Comparison of ENCODE assay signal across 12 mouse cellular contexts in genomic region chr13:54596107-54596690, GRCm38 (mm10). TPM values are rescaled to one million over a fixed set of nuclear protein-coding genes. Genes with fewer than 3 reads are reported as not detected.
DNase-seq lines count a peak whose midpoint lies in the region; ATAC-seq and TF ChIP-seq lines count a peak whose summit lies in the region.
"Had no signal": no experiment of that assay in that cellular context is flagged by ENCODE, and none has a peak within 500 bp of the region (broad histone marks: within the 10 kb centered on the region; RNA-seq: fewer than 3 reads in every experiment).

No protein-coding gene starts in this region.

- DNase-seq in kidney, postnatal 36 days, result peak; percentile 31 to 53
- DNase-seq in kidney, postnatal 10 days, result no peak
- DNase-seq in brain, embryonic 14.5 days (ENCODE audit: low read depth), result peak; percentile 23
- no peak for DNase-seq in thymus, postnatal 14 days
- no peak for DNase-seq in adrenal gland, adult 8-10 months
- DNase-seq: adrenal gland, postnatal 14 days; thymus, adult 2 months had no signal

- H3K4me1 ChIP-seq in heart, embryonic 14.5 days (ENCODE audit: control insufficient read depth in 2 of 2, insufficient read depth in 2 of 2, low read length in 2 of 2), result peaks cover 24 to 34% of the 10 kb centered on the region in 2 experiments
- H3K4me1 ChIP-seq in small intestine, adult 2 months (ENCODE audit: control insufficient read depth, insufficient read depth, insufficient read length, low read length), result peaks cover 17% of the 10 kb centered on the region

- H3K4me2 ChIP-seq in heart, embryonic 14.5 days (ENCODE audit: low read length), result peak overlapping the region; percentile 26; the same call in 1 of the 2 replicates
- H3K4me2 ChIP-seq: lung, embryonic 15.5 days had no signal

- H3K27me3 ChIP-seq in heart, embryonic 14.5 days (ENCODE audit: control insufficient read depth, insufficient read depth, low read length), result no peaks in the 10 kb centered on the region
- H3K27me3 ChIP-seq in small intestine, adult 2 months (ENCODE audit: control insufficient read depth, insufficient read depth, low read length), result no peaks in the 10 kb centered on the region
- H3K27me3 ChIP-seq: lung, embryonic 15.5 days had no signal

- TF ChIP-seq POLR2A in brain, embryonic 14.5 days (IDR thresholded peaks at IDR 0.05; ENCODE audit: borderline replicate concordance, extremely low read depth, insufficient read depth, insufficient read length, poor library complexity, severe bottlenecking), result no peak
- TF ChIP-seq POLR2A in small intestine, adult 2 months (IDR thresholded peaks at IDR 0.05; ENCODE audit: low read depth, low read length), result no peak

- no peak overlapping the region for H3K4me3 ChIP-seq in heart, embryonic 14.5 days (ENCODE audit: control insufficient read depth in 1 of 2, insufficient read depth in 1 of 2, low read depth in 1 of 2, low read length in 2 of 2)
- no peak overlapping the region for H3K4me3 ChIP-seq in small intestine, adult 2 months (ENCODE audit: low read depth, low read length)
- H3K4me3 ChIP-seq: forebrain, embryonic 10.5 days; lung, embryonic 15.5 days had no signal

- H3K9me3 ChIP-seq in heart, embryonic 14.5 days (ENCODE audit: control insufficient read depth, low read length), result no peaks in the 10 kb centered on the region
- H3K9me3 ChIP-seq: forebrain, embryonic 10.5 days; lung, embryonic 15.5 days had no signal

- ATAC-seq in heart, embryonic 14.5 days (ENCODE audit: insufficient number of reproducible peaks, insufficient read depth, low FRiP score, low read depth), result peak; percentile 40; the same call in 1 of the 2 replicates
- ATAC-seq: inflammation-experienced regulatory T-cells, adult 6 months had no signal

- WGBS in heart, embryonic 14.5 days, result 31% methylated on average over 8 of the region's 8 CpGs
- 32% methylated on average over 8 of the region's 8 CpGs for WGBS in small intestine, adult 2 months

- peaks cover 39% of the 10 kb centered on the region for H3K36me3 ChIP-seq in heart, embryonic 14.5 days (ENCODE audit: control insufficient read depth, insufficient read depth, low read length)
- peaks cover 8% of the 10 kb centered on the region for H3K36me3 ChIP-seq in small intestine, adult 2 months (ENCODE audit: control insufficient read depth, insufficient read depth, low read length)

- peak overlapping the region; percentile 47 to 78 for H3K27ac ChIP-seq in heart, embryonic 14.5 days (replicated peaks in 1 of 2; ENCODE audit: control insufficient read depth in 1 of 2, insufficient read depth in 1 of 2, low read depth in 2 of 2, low read length in 2 of 2)
- peak overlapping the region; percentile 57 for H3K27ac ChIP-seq in small intestine, adult 2 months (ENCODE audit: insufficient read depth, low read depth, low read length)
- H3K27ac ChIP-seq: forebrain, embryonic 10.5 days; lung, embryonic 15.5 days had no signal

- H3K9ac ChIP-seq in heart, embryonic 14.5 days (ENCODE audit: low read length), result peak overlapping the region; percentile 41
- H3K9ac ChIP-seq: lung, embryonic 15.5 days had no signal

- no peak for TF ChIP-seq CTCF in brain, embryonic 14.5 days (IDR thresholded peaks at IDR 0.05; ENCODE audit: borderline replicate concordance, extremely low read depth, insufficient read depth, insufficient read length)
- TF ChIP-seq CTCF in small intestine, adult 2 months (IDR thresholded peaks at IDR 0.05; ENCODE audit: extremely low read depth, insufficient read length, insufficient replicate concordance, low read depth, low read length), result no peak

RNA-seq across cellular contexts. Expression of gene Higd2a, which starts 6.2 kb away (rescaled TPM):
- polyA plus RNA-seq in brain, embryonic 14.5 days (2012; rRNA removed), result 140 and 169 TPM in 2 replicates
- 318 and 319 TPM in 2 replicates for polyA plus RNA-seq in heart, embryonic 14.5 days (2014; fragmentation: Nextera tagmentation; extraction: Ambion mirVana)
- 93.9 and 163 TPM in 2 replicates for polyA plus RNA-seq in small intestine, adult 2 months (2012; rRNA removed)
- 100 to 1,000 TPM; 214 to 224 (median 218) TPM for total RNA-seq in adrenal gland, adult 8-10 months (2022)

RNA-seq across cellular contexts. Expression of gene Nop16, which starts 6.3 kb away (rescaled TPM):
- 29.8 and 30.8 TPM in 2 replicates for polyA plus RNA-seq in brain, embryonic 14.5 days (2012; rRNA removed)
- 46.5 and 48.9 TPM in 2 replicates for polyA plus RNA-seq in heart, embryonic 14.5 days (2014; fragmentation: Nextera tagmentation; extraction: Ambion mirVana)
- 2.3 and 2.4 TPM in 2 replicates for polyA plus RNA-seq in small intestine, adult 2 months (2012; rRNA removed)
- 10 to 100 TPM; 45.5 to 56.7 (median 51.8) TPM for total RNA-seq in adrenal gland, adult 8-10 months (2022)

RNA-seq across cellular contexts. Expression of gene Cltb, which starts 14.9 kb away (rescaled TPM):
- polyA plus RNA-seq in brain, embryonic 14.5 days (2012; rRNA removed), result 76.1 and 109 TPM in 2 replicates
- polyA plus RNA-seq in heart, embryonic 14.5 days (2014; fragmentation: Nextera tagmentation; extraction: Ambion mirVana), result 37.9 and 45.0 TPM in 2 replicates
- polyA plus RNA-seq in small intestine, adult 2 months (2012; rRNA removed), result 34.7 and 84.6 TPM in 2 replicates
- 100 to 1,000 TPM in 2 of 4 experiments, 10 to 100 TPM in 2; 79.4 to 163 (median 115) TPM for total RNA-seq in adrenal gland, adult 8-10 months (2022)

RNA-seq across cellular contexts. Expression of gene Arl10, which starts 21.4 kb away (rescaled TPM):
- polyA plus RNA-seq in brain, embryonic 14.5 days (2012; rRNA removed), result 86.2 and 95.5 TPM in 2 replicates
- 16.1 and 19.2 TPM in 2 replicates for polyA plus RNA-seq in heart, embryonic 14.5 days (2014; fragmentation: Nextera tagmentation; extraction: Ambion mirVana)
- polyA plus RNA-seq in small intestine, adult 2 months (2012; rRNA removed), result 6.6 and 11.4 TPM in 2 replicates
- total RNA-seq in adrenal gland, adult 8-10 months (2022), result 10 to 100 TPM; 55.4 to 77.4 (median 62.0) TPM

RNA-seq across cellular contexts. Expression of gene Faf2, which starts 25.4 kb away (rescaled TPM):
- 36.9 and 47.0 TPM in 2 replicates for polyA plus RNA-seq in brain, embryonic 14.5 days (2012; rRNA removed)
- polyA plus RNA-seq in heart, embryonic 14.5 days (2014; fragmentation: Nextera tagmentation; extraction: Ambion mirVana), result 57.1 and 64.4 TPM in 2 replicates
- polyA plus RNA-seq in small intestine, adult 2 months (2012; rRNA removed), result 11.1 and 14.5 TPM in 2 replicates
- 10 to 100 TPM; 77.1 to 94.3 (median 86.7) TPM for total RNA-seq in adrenal gland, adult 8-10 months (2022)

Comparison
In these comparisons a context has a peak if more than half of its experiments do, and no peak if none do; other contexts are left out.
1. DNase-seq: peak in kidney, postnatal 36 days (2 of 2) and brain, embryonic 14.5 days (single experiment); none in kidney, postnatal 10 days (single experiment), thymus, postnatal 14 days (single experiment) and adrenal gland, adult 8-10 months (single experiment).